Mouse (Mus musculus) liver, embryonic 16.5 days (tissue): Measurements from ENCODE around the gene Etfrf1. TPM values are rescaled to one million over a fixed set of nuclear protein-coding genes. Genes with fewer than 3 reads are reported as not detected.
A peak's percentile ranks its signal among the peaks of the same experiment; 100 is the strongest.

Experiments used
- ATAC-seq: fragments of 200-750 bp; cut with Nextera tagmentation; 2 replicates; pipeline ENCODE4 v1.8.0; 2017; ENCODE audit warnings: low read depth, mild to moderate bottlenecking, moderate number of reproducible peaks, moderate library complexity
- H3K27ac ChIP-seq: fragments of 300-500 bp; sonication (generic); 2 replicates; pipeline ENCODE4 v1.5.1; 2014; ENCODE audit warnings: mild to moderate bottlenecking, low read length
- H3K27me3 ChIP-seq: fragments of 300-500 bp; sonication (generic); 2 replicates; pipeline ENCODE4 v1.6.1; 2014; ENCODE audit warnings: low read depth, low read length, mixed read lengths; ENCODE audit not compliant: control insufficient read depth, insufficient read depth
- H3K36me3 ChIP-seq: fragments of 300-500 bp; sonication (generic); 2 replicates; pipeline ENCODE4 v1.6.1; 2014; ENCODE audit warnings: mild to moderate bottlenecking; ENCODE audit not compliant: control insufficient read depth, insufficient read depth
- H3K4me1 ChIP-seq: fragments of 300-500 bp; sonication (generic); 2 replicates; pipeline ENCODE4 v1.6.1; 2014; ENCODE audit warnings: low read depth, low read length, mixed read lengths; ENCODE audit not compliant: control insufficient read depth
- H3K4me2 ChIP-seq: fragments of 300-500 bp; sonication (generic); 2 replicates; pipeline ENCODE4 v1.6.1; 2014; ENCODE audit warnings: low read depth, low read length, mixed read lengths
- H3K4me3 ChIP-seq: fragments of 300-500 bp; sonication (generic); 2 replicates; pipeline ENCODE4 v1.5.1; 2014; ENCODE audit warnings: low read depth, mild to moderate bottlenecking, low read length
- H3K9ac ChIP-seq: fragments of 300-500 bp; sonication (generic); 2 replicates; pipeline ENCODE4 v1.6.1; 2014; ENCODE audit warnings: low read depth, low read length
- H3K9me3 ChIP-seq: fragments of 300-500 bp; sonication (generic); replicated peaks from 2 replicates; pipeline ENCODE4 v1.6.1; 2016; ENCODE audit warnings: low read length; ENCODE audit not compliant: control insufficient read depth
- WGBS: fragments of 180-500 bp; shearing (Covaris S2); extraction: QIAGEN DNeasy Blood & Tissue Kit; methylation state at CpG from one replicate; pipeline ENCODE4 v1.1.7; 2014; ENCODE audit not compliant: insufficient replicate concordance; 5-methylcytosine and 5-hydroxymethylcytosine counted together
- polyA plus RNA-seq: library from polyadenylated mRNA; unstranded; fragments of >200 nt; fragmentation: Nextera tagmentation; extraction: Ambion mirVana; gene quantifications from 2 replicates; pipeline ENCODE4 v1.2.1, GENCODE M21; 2015

The Etfrf1 gene
- polyA plus RNA-seq, 1 experiment from 2014 or later = 19.9 TPM

- Histone ChIP-seq H3K27ac (no peak overlapping the region), H3K4me3 (no peak overlapping the region), H3K9me3 (no peaks in the 10 kb centered on the region), H3K27me3 (no peaks in the 10 kb centered on the region), H3K9ac (no peak overlapping the region), H3K4me2 (no peak overlapping the region), H3K4me1 (peaks cover 3% of the 10 kb centered on the region), H3K36me3 (peaks cover 14% of the 10 kb centered on the region)
- ATAC-seq = no peak
- WGBS = 46% methylated on average over 1 of the region's 1 CpGs
Observed at GRCm38 (mm10) chr6:145242521-145242920, 31.6 kb downstream of the Etfrf1 start.

- Histone ChIP-seq H3K9me3 (no peaks in the 10 kb centered on the region), H3K9ac (no peak overlapping the region), H3K4me2 (no peak overlapping the region), H3K27me3 (0 out of 2 replicates have a peak, but pooled peaks cover 3% of the 10 kb centered on the region), H3K4me1 (peaks cover 21% of the 10 kb centered on the region), H3K4me3 (no peak overlapping the region), H3K27ac (no peak overlapping the region), H3K36me3 (peaks cover 11% of the 10 kb centered on the region)
- ATAC-seq = no peak
- 86% methylated on average over 5 of the region's 5 CpGs for WGBS
Observed at GRCm38 (mm10) chr6:145246841-145247240, 35.9 kb downstream of the Etfrf1 start.

GRCm38 (mm10) chr6:145247886-145248285 is 37.0 kb downstream of the Etfrf1 start:
- Histone ChIP-seq H3K36me3 (peaks cover 11% of the 10 kb centered on the region), H3K27ac (no peak overlapping the region), H3K9ac (no peak overlapping the region), H3K9me3 (no peaks in the 10 kb centered on the region), H3K4me1 (peaks cover 21% of the 10 kb centered on the region), H3K4me3 (peak overlapping the region; percentile 37), H3K27me3 (0 out of 2 replicates have a peak, but pooled peaks cover 3% of the 10 kb centered on the region), H3K4me2 (peak overlapping the region; percentile 51)
- 64% methylated on average over 3 of the region's 3 CpGs for WGBS
- ATAC-seq = no peak

- H3K9me3 ChIP-seq = no peaks in the 10 kb centered on the region
- H3K4me1 ChIP-seq = peaks cover 18% of the 10 kb centered on the region
- H3K9ac ChIP-seq = peak overlapping the region; percentile 97
- WGBS = under 1% methylated on average over 93 of the region's 124 CpGs
- ATAC-seq = peak; percentile 72
- peaks cover 11% of the 10 kb centered on the region for H3K36me3 ChIP-seq
- peak overlapping the region; percentile 85 for H3K27ac ChIP-seq
- peak overlapping the region; percentile 98 for H3K4me2 ChIP-seq
- H3K4me3 ChIP-seq = peak overlapping the region; percentile 93
- H3K27me3 ChIP-seq = 0 out of 2 replicates have a peak, but pooled peaks cover 3% of the 10 kb centered on the region
Observed at GRCm38 (mm10) chr6:145249291-145250184, 38.6 kb downstream of the Etfrf1 start.

GRCm38 (mm10) chr6:145250185-145250791 is 39.4 kb downstream of the Etfrf1 start, which contains the start of gene Kras:
TSS of gene Kras (minus strand) at chr6:145250239.
- whole genome bisulfite sequencing = 0% methylated on average over 68 of the region's 83 CpGs
- Histone ChIP-seq H3K27me3 (0 out of 2 replicates have a peak, but pooled peaks cover 3% of the 10 kb centered on the region), H3K4me1 (peaks cover 18% of the 10 kb centered on the region), H3K36me3 (peaks cover 11% of the 10 kb centered on the region), H3K4me2 (peak within 1 kb of the TSS; percentile 98), H3K27ac (peak within 1 kb of the TSS; percentile 85), H3K9ac (peak within 1 kb of the TSS; percentile 97), H3K4me3 (peak within 1 kb of the TSS; percentile 93), H3K9me3 (no peaks in the 10 kb centered on the region)
- ATAC-seq = peak; percentile 90

GRCm38 (mm10) chr6:145250820-145251219 is 39.9 kb downstream of the Etfrf1 start:
- Histone ChIP-seq H3K27me3 (0 out of 2 replicates have a peak, but pooled peaks cover 3% of the 10 kb centered on the region), H3K36me3 (peaks cover 7% of the 10 kb centered on the region), H3K9ac (peak overlapping the region; percentile 97), H3K9me3 (no peaks in the 10 kb centered on the region), H3K4me1 (peaks cover 18% of the 10 kb centered on the region), H3K4me3 (peak overlapping the region; percentile 93), H3K27ac (peak overlapping the region; percentile 66; the same call in 1 of the 2 replicates), H3K4me2 (peak overlapping the region; percentile 98)
- ATAC-seq = no peak
- 18% methylated on average over 16 of the region's 16 CpGs for WGBS

GRCm38 (mm10) chr6:145255952-145256700 is 45.2 kb downstream of the Etfrf1 start:
- 66% methylated on average over 13 of the region's 13 CpGs for WGBS
- no peak; the same call in 1 of the 2 replicates for ATAC-seq
- no peaks in the 10 kb centered on the region for H3K9me3 ChIP-seq
- peaks cover 1% of the 10 kb centered on the region for H3K4me1 ChIP-seq
- H3K4me3 ChIP-seq = no peak overlapping the region
- H3K36me3 ChIP-seq = no peaks in the 10 kb centered on the region
- H3K9ac ChIP-seq = no peak overlapping the region
- no peaks in the 10 kb centered on the region for H3K27me3 ChIP-seq
- no peak overlapping the region for H3K27ac ChIP-seq
- no peak overlapping the region for H3K4me2 ChIP-seq

- ATAC-seq = no peak
- Histone ChIP-seq H3K9ac (no peak overlapping the region), H3K36me3 (no peaks in the 10 kb centered on the region), H3K4me2 (no peak overlapping the region), H3K9me3 (no peaks in the 10 kb centered on the region), H3K4me3 (no peak overlapping the region), H3K27me3 (no peaks in the 10 kb centered on the region), H3K27ac (no peak overlapping the region), H3K4me1 (no peaks in the 10 kb centered on the region)
- WGBS = 31% methylated on average over 2 of the region's 2 CpGs
Observed at GRCm38 (mm10) chr6:145256701-145257073, 45.8 kb downstream of the Etfrf1 start.
